Mouse (Mus musculus) liver, embryonic 14.5 days (tissue): ENCODE results near the gene Sebox. TPM values are rescaled to one million over a fixed set of nuclear protein-coding genes. Genes with fewer than 3 reads are reported as not detected.
A peak's percentile ranks its signal among the peaks of the same experiment; 100 is the strongest.

ENCODE experiments used
- ATAC-seq: fragments of 200-750 bp; cut with Nextera tagmentation; 2 replicates; pipeline ENCODE4 v1.8.0; 2017; ENCODE audit warnings: moderate number of reproducible peaks, mild to moderate bottlenecking, moderate library complexity; ENCODE audit not compliant: insufficient read depth
- DNase-seq, 3 experiments: peaks; one replicate each; pipeline ENCODE4 v3.0.0-alpha.2; 2012 to 2013; ENCODE audit warnings: low read depth in 3 of 3, low spot score in 3 of 3
- H3K27ac ChIP-seq: fragments of 300-500 bp; sonication (generic); 2 replicates; pipeline ENCODE4 v1.5.1; 2014; ENCODE audit warnings: moderate library complexity, mild to moderate bottlenecking, control low read depth, inconsistent platforms
- H3K27me3 ChIP-seq: fragments of 300-500 bp; sonication (generic); 2 replicates; pipeline ENCODE4 v1.6.1; 2014; ENCODE audit warnings: mild to moderate bottlenecking, low read length, moderate library complexity; ENCODE audit not compliant: control insufficient read depth, insufficient read depth
- H3K36me3 ChIP-seq: fragments of 300-500 bp; sonication (generic); replicated peaks from 2 replicates; pipeline ENCODE4 v1.6.1; 2014; ENCODE audit warnings: low read depth; ENCODE audit not compliant: control insufficient read depth, insufficient read depth
- H3K4me1 ChIP-seq, 2 experiments: fragments of 200-500 bp in 1 of 2; fragments of 300-500 bp in 1 of 2; sonication (generic) in 1 of 2; replicated peaks; 2 replicates each; pipeline ENCODE4 v1.6.1; 2012 to 2014; ENCODE audit warnings: antibody characterized with exemption in 1 of 2, inconsistent platforms in 1 of 2, low read length in 1 of 2; ENCODE audit not compliant: control insufficient read depth in 2 of 2, insufficient read depth in 2 of 2
- H3K4me2 ChIP-seq: fragments of 300-500 bp; sonication (generic); 2 replicates; pipeline ENCODE4 v1.6.1; 2014; ENCODE audit warnings: low read depth, mild to moderate bottlenecking, control low read depth, moderate library complexity
- H3K4me3 ChIP-seq, 2 experiments: fragments of 200-500 bp in 1 of 2; fragments of 300-500 bp in 1 of 2; sonication (generic) in 1 of 2; 2 replicates each; pipeline ENCODE4 v1.5.1; 2012 to 2014; ENCODE audit warnings: low read depth in 2 of 2, low read length in 2 of 2, mild to moderate bottlenecking in 2 of 2, control low read depth in 1 of 2, inconsistent platforms in 1 of 2, moderate library complexity in 1 of 2; ENCODE audit not compliant: insufficient read depth in 1 of 2
- H3K9ac ChIP-seq: fragments of 300-500 bp; sonication (generic); replicated peaks from 2 replicates; pipeline ENCODE4 v1.6.1; 2014; ENCODE audit warnings: mild to moderate bottlenecking, control low read depth, moderate library complexity
- H3K9me3 ChIP-seq: fragments of 300-500 bp; sonication (generic); 2 replicates; pipeline ENCODE4 v1.6.1; 2016; ENCODE audit warnings: low read length, mixed read lengths; ENCODE audit not compliant: control insufficient read depth
- CTCF ChIP-seq: IDR thresholded peaks from 2 replicates; pipeline ENCODE4 v1.5.1; 2016; ENCODE audit warnings: antibody characterized with exemption, low read depth, control low read depth
- EP300 ChIP-seq: IDR thresholded peaks from 2 replicates; pipeline ENCODE4 v1.6.1; 2016; ENCODE audit warnings: antibody characterized with exemption, low read depth
- WGBS: fragments of 180-500 bp; shearing (Covaris S2); extraction: QIAGEN DNeasy Blood & Tissue Kit; methylation state at CpG from one replicate; pipeline ENCODE4 v1.1.7; 2014; ENCODE audit not compliant: insufficient replicate concordance; 5-methylcytosine and 5-hydroxymethylcytosine counted together
- polyA plus RNA-seq, 2 experiments: library from polyadenylated mRNA; depleted of rRNA in 1 of 2; stranded (reverse) in 1 of 2; unstranded in 1 of 2; fragments of >200 nt; fragmentation: Nextera tagmentation in 1 of 2; extraction: Ambion mirVana in 1 of 2; gene quantifications; 2 replicates each; pipeline versions ENCODE4 v1.2.1 to v1.2.3; 2012 to 2014

The Sebox gene
- polyA plus RNA-seq, 2 experiments, result 0.28 to 0.39 TPM

DNA sequence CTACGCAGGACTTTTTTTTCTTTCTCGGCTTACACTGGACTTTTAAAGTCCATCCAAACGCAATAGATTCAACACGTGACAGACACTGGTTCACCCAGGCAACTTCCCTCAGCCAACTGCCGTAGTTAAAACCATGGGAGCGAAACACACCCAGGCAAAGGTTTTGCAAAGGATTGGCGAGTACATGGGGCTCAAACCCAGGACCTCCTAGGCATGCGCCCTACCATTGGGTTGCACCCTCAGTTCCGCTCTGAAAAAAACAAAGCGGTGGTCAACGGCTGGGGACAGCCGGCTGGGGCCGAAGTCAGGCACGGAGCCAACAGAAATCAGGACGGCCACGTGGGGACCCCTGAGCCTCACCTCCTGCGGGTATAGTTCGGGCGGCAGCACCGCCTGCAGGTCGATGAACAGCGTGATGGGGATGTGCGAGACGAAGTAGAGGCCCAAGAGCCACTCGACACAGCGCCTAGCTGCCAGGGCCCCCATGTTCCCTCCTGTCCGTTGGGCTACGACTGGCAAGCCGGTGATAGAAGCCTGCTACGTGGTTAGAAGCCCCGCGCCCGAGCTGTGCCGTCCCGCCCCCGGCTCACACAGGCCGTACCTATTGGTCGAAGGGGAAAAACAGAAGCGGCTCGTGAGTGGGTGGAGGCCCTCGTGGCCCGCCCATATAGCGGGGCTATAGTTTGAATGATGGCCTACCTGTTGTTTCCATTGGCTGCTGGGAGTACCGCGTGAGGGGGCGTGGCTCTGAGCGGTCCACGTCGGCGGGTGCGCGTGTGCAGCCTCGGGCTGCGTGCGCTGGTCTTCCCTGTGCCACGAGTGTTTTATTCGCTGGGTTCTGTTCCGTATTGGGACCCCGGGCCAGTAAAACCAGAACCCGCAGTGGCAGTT is 47.2 kb downstream of the Sebox start, which contains the start of gene Tmem97:
Gene Tmem97 (minus strand): TSS at position 610 of the 891 bp plus-strand sequence.
- H3K4me2 ChIP-seq, result peak within 1 kb of the TSS; percentile 87
- DNase-seq (peak; percentile 92 to 93 (median 93)), ATAC-seq (peak; percentile 100)
- peak within 1 kb of the TSS; percentile 5 for H3K27ac ChIP-seq
- no peaks in the 10 kb centered on the region for H3K9me3 ChIP-seq
- H3K4me1 ChIP-seq, result peaks cover 6 to 29% of the 10 kb centered on the region in 2 experiments
- H3K9ac ChIP-seq, result peak within 1 kb of the TSS; percentile 71
- TF ChIP-seq EP300 (no peak), CTCF (peak; percentile 51)
- peak within 1 kb of the TSS; percentile 70 to 76 for H3K4me3 ChIP-seq
- WGBS, result under 1% methylated on average over 60 of the region's 60 CpGs
- no peaks in the 10 kb centered on the region for H3K36me3 ChIP-seq
- no peaks in the 10 kb centered on the region for H3K27me3 ChIP-seq

DNA sequence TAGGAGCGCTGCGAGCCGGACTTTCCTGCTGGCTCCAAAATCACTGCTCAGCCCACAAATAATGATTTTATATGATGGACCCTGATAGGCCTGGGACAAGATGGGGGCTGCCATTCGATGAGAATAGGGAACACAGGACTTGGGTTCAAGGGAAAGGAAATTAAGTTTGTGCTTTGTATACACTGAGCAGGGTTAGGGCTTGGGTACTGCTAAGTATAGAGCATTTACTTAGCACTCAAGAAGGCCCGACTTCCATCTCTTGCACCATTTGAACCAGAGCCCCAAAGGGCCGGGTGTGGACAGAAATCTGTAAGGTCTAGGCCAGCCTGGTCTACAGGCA is 47.8 kb downstream of the Sebox start:
- ATAC-seq, result 0 out of 2 replicates have a peak, but pooled peaks have one; percentile 1
- H3K4me1 ChIP-seq, result peaks cover 6 to 32% of the 10 kb centered on the region in 2 experiments
- 0 out of 2 replicates have a peak overlapping the region, but pooled peaks have one; percentile 31 for H3K9ac ChIP-seq
- TF ChIP-seq CTCF (no peak), EP300 (no peak)
- peak overlapping the region; percentile 87 for H3K4me2 ChIP-seq
- no peaks in the 10 kb centered on the region for H3K36me3 ChIP-seq
- no peak overlapping the region for H3K27ac ChIP-seq
- no peaks in the 10 kb centered on the region for H3K9me3 ChIP-seq
- peak overlapping the region; percentile 46 to 76 for H3K4me3 ChIP-seq
- 22% methylated on average over 6 of the region's 6 CpGs for WGBS
- H3K27me3 ChIP-seq, result no peaks in the 10 kb centered on the region
- DNase-seq, result no peak

Other genes starting within 250 kb of the Sebox start
- gene 2610507B11Rik, start 241.7 kb upstream of the Sebox start, polyA plus RNA-seq (2012; rRNA removed), result 17.3 and 20.5 TPM in 2 replicates
- gene 2610507B11Rik, start 241.7 kb upstream of the Sebox start, polyA plus RNA-seq (2014; fragmentation: Nextera tagmentation; extraction: Ambion mirVana), result 26.5 and 32.8 TPM in 2 replicates
- 0.17 and 0.25 TPM in 2 replicates for gene BC030499, start 212.6 kb upstream of the Sebox start, polyA plus RNA-seq (2012; rRNA removed)
- gene BC030499, start 212.6 kb upstream of the Sebox start, polyA plus RNA-seq (2014; fragmentation: Nextera tagmentation; extraction: Ambion mirVana), result 0.06 TPM in 1 of 2 replicates, not detected in the other
- 27.8 and 39.7 TPM in 2 replicates for gene Spag5, start 201.9 kb upstream of the Sebox start, polyA plus RNA-seq (2012; rRNA removed)
- gene Spag5, start 201.9 kb upstream of the Sebox start, polyA plus RNA-seq (2014; fragmentation: Nextera tagmentation; extraction: Ambion mirVana), result 27.6 and 31.5 TPM in 2 replicates
- 4.2 TPM in 2 replicates for gene Aldoc, start 180.5 kb upstream of the Sebox start, polyA plus RNA-seq (2012; rRNA removed)
- 6.0 and 6.6 TPM in 2 replicates for gene Aldoc, start 180.5 kb upstream of the Sebox start, polyA plus RNA-seq (2014; fragmentation: Nextera tagmentation; extraction: Ambion mirVana)
- 19.6 and 22.0 TPM in 2 replicates for gene Pigs, start 175.0 kb upstream of the Sebox start, polyA plus RNA-seq (2012; rRNA removed)
- 23.5 and 26.1 TPM in 2 replicates for gene Pigs, start 175.0 kb upstream of the Sebox start, polyA plus RNA-seq (2014; fragmentation: Nextera tagmentation; extraction: Ambion mirVana)
- 33.5 and 40.3 TPM in 2 replicates for gene Unc119, start 160.0 kb upstream of the Sebox start, polyA plus RNA-seq (2012; rRNA removed)
- gene Unc119, start 160.0 kb upstream of the Sebox start, polyA plus RNA-seq (2014; fragmentation: Nextera tagmentation; extraction: Ambion mirVana), result 20.9 and 25.2 TPM in 2 replicates
- not detected in 2 replicates for gene Foxn1, start 116.9 kb upstream of the Sebox start, polyA plus RNA-seq (2012; rRNA removed)
- gene Foxn1, start 116.9 kb upstream of the Sebox start, polyA plus RNA-seq (2014; fragmentation: Nextera tagmentation; extraction: Ambion mirVana), result not detected in 2 replicates
- gene Slc13a2, start 81.2 kb upstream of the Sebox start, polyA plus RNA-seq (2012; rRNA removed), result 0.02 TPM in 2 replicates
- gene Slc13a2, start 81.2 kb upstream of the Sebox start, polyA plus RNA-seq (2014; fragmentation: Nextera tagmentation; extraction: Ambion mirVana), result not detected in 2 replicates
- gene Slc46a1, start 37.8 kb upstream of the Sebox start, polyA plus RNA-seq (2012; rRNA removed), result 3.7 and 4.9 TPM in 2 replicates
- gene Slc46a1, start 37.8 kb upstream of the Sebox start, polyA plus RNA-seq (2014; fragmentation: Nextera tagmentation; extraction: Ambion mirVana), result 5.0 and 5.8 TPM in 2 replicates
- 0.09 and 0.22 TPM in 2 replicates for gene Sarm1, start 5.7 kb upstream of the Sebox start, polyA plus RNA-seq (2012; rRNA removed)
- 0.14 and 0.15 TPM in 2 replicates for gene Sarm1, start 5.7 kb upstream of the Sebox start, polyA plus RNA-seq (2014; fragmentation: Nextera tagmentation; extraction: Ambion mirVana)
- gene Vtn, start 4.4 kb upstream of the Sebox start, polyA plus RNA-seq (2012; rRNA removed), result 350 and 403 TPM in 2 replicates
- 353 and 424 TPM in 2 replicates for gene Vtn, start 4.4 kb upstream of the Sebox start, polyA plus RNA-seq (2014; fragmentation: Nextera tagmentation; extraction: Ambion mirVana)
- gene Tmem199, start 8.7 kb downstream of the Sebox start, polyA plus RNA-seq (2012; rRNA removed), result 10.6 and 14.5 TPM in 2 replicates
- 20.6 and 22.1 TPM in 2 replicates for gene Tmem199, start 8.7 kb downstream of the Sebox start, polyA plus RNA-seq (2014; fragmentation: Nextera tagmentation; extraction: Ambion mirVana)
- gene Poldip2, start 8.7 kb downstream of the Sebox start, polyA plus RNA-seq (2012; rRNA removed), result 24.1 and 28.2 TPM in 2 replicates
- gene Poldip2, start 8.7 kb downstream of the Sebox start, polyA plus RNA-seq (2014; fragmentation: Nextera tagmentation; extraction: Ambion mirVana), result 55.6 and 57.2 TPM in 2 replicates
- gene Tnfaip1, start 32.9 kb downstream of the Sebox start, polyA plus RNA-seq (2012; rRNA removed), result 6.3 and 6.7 TPM in 2 replicates
- gene Tnfaip1, start 32.9 kb downstream of the Sebox start, polyA plus RNA-seq (2014; fragmentation: Nextera tagmentation; extraction: Ambion mirVana), result 12.6 and 13.2 TPM in 2 replicates
- 29.2 and 41.7 TPM in 2 replicates for gene Ift20, start 32.9 kb downstream of the Sebox start, polyA plus RNA-seq (2012; rRNA removed)
- 73.9 and 77.8 TPM in 2 replicates for gene Ift20, start 32.9 kb downstream of the Sebox start, polyA plus RNA-seq (2014; fragmentation: Nextera tagmentation; extraction: Ambion mirVana)
- 34.2 and 42.3 TPM in 2 replicates for gene Tmem97, start 47.3 kb downstream of the Sebox start, polyA plus RNA-seq (2012; rRNA removed)
- 99.5 and 116 TPM in 2 replicates for gene Tmem97, start 47.3 kb downstream of the Sebox start, polyA plus RNA-seq (2014; fragmentation: Nextera tagmentation; extraction: Ambion mirVana)
- 4.4 and 4.7 TPM in 2 replicates for gene Nlk, start 193.9 kb downstream of the Sebox start, polyA plus RNA-seq (2012; rRNA removed)
- 3.2 and 5.3 TPM in 2 replicates for gene Nlk, start 193.9 kb downstream of the Sebox start, polyA plus RNA-seq (2014; fragmentation: Nextera tagmentation; extraction: Ambion mirVana)
- 18.3 and 21.0 TPM in 2 replicates for gene Ccnq, start 248.3 kb downstream of the Sebox start, polyA plus RNA-seq (2012; rRNA removed)
- gene Ccnq, start 248.3 kb downstream of the Sebox start, polyA plus RNA-seq (2014; fragmentation: Nextera tagmentation; extraction: Ambion mirVana), result 19.8 and 20.0 TPM in 2 replicates